Mouse (Mus musculus) heart, embryonic 10.5 days (tissue): ENCODE data around the gene Vmn1r222. TPM values are rescaled to one million over a fixed set of nuclear protein-coding genes. Genes with fewer than 3 reads are reported as not detected.

Experiments used
- polyA plus RNA-seq: library from polyadenylated mRNA; unstranded; fragments of >200 nt; fragmentation: Nextera tagmentation; extraction: Ambion mirVana; gene quantifications from 2 replicates; pipeline ENCODE4 v1.2.1, GENCODE M21; 2016

The Vmn1r222 gene
- polyA plus RNA-seq, 1 experiment from 2014 or later = not detected

Other genes with a start within 250 kb of the Vmn1r222 start
- gene Vmn1r213, start 228.3 kb downstream of the Vmn1r222 start, polyA plus RNA-seq = not detected in 2 replicates
- not detected in 2 replicates for gene Vmn1r214, start 205.5 kb downstream of the Vmn1r222 start, polyA plus RNA-seq
- not detected in 2 replicates for gene Vmn1r215, start 167.9 kb downstream of the Vmn1r222 start, polyA plus RNA-seq
- not detected in 2 replicates for gene Vmn1r217, start 117.7 kb downstream of the Vmn1r222 start, polyA plus RNA-seq
- not detected in 2 replicates for gene Vmn1r218, start 102.8 kb downstream of the Vmn1r222 start, polyA plus RNA-seq
- gene Vmn1r219, start 76.6 kb downstream of the Vmn1r222 start, polyA plus RNA-seq = 0.03 TPM in 1 of 2 replicates, not detected in the other
- gene Vmn1r220, start 48.0 kb downstream of the Vmn1r222 start, polyA plus RNA-seq = not detected in 2 replicates
- not detected in 2 replicates for gene Vmn1r221, start 21.8 kb downstream of the Vmn1r222 start, polyA plus RNA-seq
- not detected in 2 replicates for gene Vmn1r223, start 11.2 kb upstream of the Vmn1r222 start, polyA plus RNA-seq
- 39.0 and 42.2 TPM in 2 replicates for gene Zfp322a, start 133.3 kb upstream of the Vmn1r222 start, polyA plus RNA-seq
- gene Abt1, start 187.9 kb upstream of the Vmn1r222 start, polyA plus RNA-seq = 10.1 and 13.0 TPM in 2 replicates
- gene Btn1a1, start 230.0 kb upstream of the Vmn1r222 start, polyA plus RNA-seq = 0.04 and 0.96 TPM in 2 replicates